Mouse (Mus musculus): Measurements from ENCODE around the gene Sdk1. TPM values are rescaled to one million over a fixed set of nuclear protein-coding genes. Genes with fewer than 3 reads are reported as not detected.

The Sdk1 gene
- total and polyA plus RNA-seq, 2 experiments: 0.18 to 0.27 TPM

- no peaks in the 10 kb centered on the region for H3K4me1 ChIP-seq (ENCODE audit: control insufficient read depth, insufficient read depth, low read length)
- no peaks in the 10 kb centered on the region for H3K27me3 ChIP-seq (ENCODE audit: control insufficient read depth, insufficient read depth, low read length)
- no peaks in the 10 kb centered on the region for H3K79me2 ChIP-seq (ENCODE audit: control insufficient read depth, insufficient read depth, low read length)
- H3K27ac ChIP-seq (replicated peaks; ENCODE audit: insufficient read depth, low read depth, low read length): no peak overlapping the region
- H3K4me3 ChIP-seq (ENCODE audit: insufficient read depth, low read depth, low read length): no peak overlapping the region
- H3K36me3 ChIP-seq (ENCODE audit: control insufficient read depth, insufficient read depth, low read length): no peaks in the 10 kb centered on the region
- 91% methylated on average over 4 of the region's 4 CpGs for WGBS
- H3K9ac ChIP-seq (ENCODE audit: low read depth, low read length): no peak overlapping the region
- no peak for TF ChIP-seq CTCF (IDR thresholded peaks at IDR 0.05; ENCODE audit: low read depth, low read length)
- no peak for TF ChIP-seq POLR2A (IDR thresholded peaks at IDR 0.05; ENCODE audit: extremely low read depth, insufficient read depth, low read length)
- DNase-seq (ENCODE audit: extremely low read depth, low read depth, low spot score): no peak
Observed at GRCm38 (mm10) chr5:142173636-142174035, 932.3 kb downstream of the Sdk1 start.

DNA sequence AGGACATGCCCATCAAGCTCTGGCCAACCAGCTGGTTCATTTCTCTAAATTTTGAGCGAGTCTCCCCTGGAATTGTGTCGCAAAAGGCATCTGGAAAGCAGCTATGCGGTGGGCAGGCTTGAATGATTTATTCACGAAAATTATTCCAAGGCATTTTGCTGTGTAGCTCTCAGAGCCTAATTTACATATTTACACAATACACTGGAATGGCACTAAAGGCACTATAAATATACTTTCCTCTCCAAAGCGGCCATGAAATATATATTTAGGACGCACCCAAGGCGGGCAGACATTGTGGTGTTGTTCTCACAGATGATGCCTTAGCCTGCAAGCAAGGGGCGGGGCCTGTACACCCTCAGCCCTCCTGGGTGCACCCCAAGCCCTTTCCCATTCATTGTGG, 936.9 kb downstream of the Sdk1 start:
- WGBS: 90% methylated on average over 8 of the region's 8 CpGs
- no peaks in the 10 kb centered on the region for H3K27me3 ChIP-seq (ENCODE audit: control insufficient read depth, insufficient read depth, low read length)
- TF ChIP-seq POLR2A (IDR thresholded peaks at IDR 0.05; ENCODE audit: extremely low read depth, insufficient read depth, low read length) (no peak), CTCF (IDR thresholded peaks at IDR 0.05; ENCODE audit: low read depth, low read length) (no peak)
- no peak for DNase-seq (ENCODE audit: extremely low read depth, low read depth, low spot score)
- H3K27ac ChIP-seq (replicated peaks; ENCODE audit: insufficient read depth, low read depth, low read length): no peak overlapping the region
- no peaks in the 10 kb centered on the region for H3K36me3 ChIP-seq (ENCODE audit: control insufficient read depth, insufficient read depth, low read length)
- H3K4me1 ChIP-seq (ENCODE audit: control insufficient read depth, insufficient read depth, low read length): no peaks in the 10 kb centered on the region; the same call in 1 of the 2 replicates
- H3K9ac ChIP-seq (ENCODE audit: low read depth, low read length): no peak overlapping the region
- H3K79me2 ChIP-seq (ENCODE audit: control insufficient read depth, insufficient read depth, low read length): no peaks in the 10 kb centered on the region
- no peak overlapping the region for H3K4me3 ChIP-seq (ENCODE audit: insufficient read depth, low read depth, low read length)

DNA sequence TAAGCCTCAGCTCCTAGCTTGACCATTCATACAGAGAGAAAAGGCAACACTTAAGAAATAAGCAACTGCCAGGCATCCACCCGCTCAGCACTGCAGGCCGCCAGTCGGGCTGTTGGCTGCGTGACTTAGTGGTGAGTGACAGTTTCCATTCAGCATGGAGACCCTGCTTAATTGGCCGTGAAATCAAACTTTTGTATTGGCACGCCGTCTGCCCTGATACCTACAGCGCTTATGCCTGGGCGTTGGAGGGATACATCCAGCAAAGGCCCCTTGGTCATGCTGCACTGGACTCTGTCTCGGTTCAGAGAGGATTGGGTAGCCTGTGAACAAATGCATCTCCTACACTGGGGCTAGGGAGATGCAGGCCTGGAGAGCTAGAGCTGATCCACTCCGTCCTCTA, 938.0 kb downstream of the Sdk1 start:
- no peaks in the 10 kb centered on the region for H3K27me3 ChIP-seq (ENCODE audit: control insufficient read depth, insufficient read depth, low read length)
- DNase-seq (ENCODE audit: extremely low read depth, low read depth, low spot score): no peak
- no peaks in the 10 kb centered on the region; the same call in 1 of the 2 replicates for H3K4me1 ChIP-seq (ENCODE audit: control insufficient read depth, insufficient read depth, low read length)
- H3K4me3 ChIP-seq (ENCODE audit: insufficient read depth, low read depth, low read length): no peak overlapping the region
- 96% methylated on average over 11 of the region's 11 CpGs for WGBS
- H3K79me2 ChIP-seq (ENCODE audit: control insufficient read depth, insufficient read depth, low read length): no peaks in the 10 kb centered on the region
- TF ChIP-seq POLR2A (IDR thresholded peaks at IDR 0.05; ENCODE audit: extremely low read depth, insufficient read depth, low read length) (no peak), CTCF (IDR thresholded peaks at IDR 0.05; ENCODE audit: low read depth, low read length) (no peak)
- H3K9ac ChIP-seq (ENCODE audit: low read depth, low read length): no peak overlapping the region
- no peak overlapping the region for H3K27ac ChIP-seq (replicated peaks; ENCODE audit: insufficient read depth, low read depth, low read length)
- no peaks in the 10 kb centered on the region for H3K36me3 ChIP-seq (ENCODE audit: control insufficient read depth, insufficient read depth, low read length)

DNA sequence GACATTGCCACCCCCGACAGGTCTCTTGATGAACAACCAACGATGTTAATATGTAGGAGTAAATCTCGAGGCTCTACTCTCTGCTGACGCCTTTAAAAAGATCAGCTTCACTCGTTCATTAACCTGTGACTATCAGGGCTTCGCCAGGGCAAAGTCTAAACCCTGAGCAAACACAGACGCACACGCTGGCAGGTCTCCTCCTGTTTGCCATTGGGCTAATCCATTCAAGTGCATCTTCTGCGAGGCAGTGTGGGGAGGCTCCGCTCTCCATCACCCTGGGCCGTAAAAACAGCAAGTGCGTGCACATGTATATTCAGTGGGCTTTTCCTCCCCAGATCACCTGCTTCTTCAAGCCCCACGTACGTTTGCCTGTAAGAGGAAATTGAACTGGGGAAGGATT, 940.6 kb downstream of the Sdk1 start:
- WGBS: 20% methylated on average over 14 of the region's 14 CpGs
- Histone ChIP-seq H3K9ac (ENCODE audit: low read depth, low read length) (no peak overlapping the region), H3K27me3 (ENCODE audit: control insufficient read depth, insufficient read depth, low read length) (no peaks in the 10 kb centered on the region), H3K4me3 (ENCODE audit: insufficient read depth, low read depth, low read length) (no peak overlapping the region), H3K4me1 (ENCODE audit: control insufficient read depth, insufficient read depth, low read length) (no peaks in the 10 kb centered on the region; the same call in 1 of the 2 replicates), H3K27ac (replicated peaks; ENCODE audit: insufficient read depth, low read depth, low read length) (no peak overlapping the region), H3K79me2 (ENCODE audit: control insufficient read depth, insufficient read depth, low read length) (no peaks in the 10 kb centered on the region), H3K36me3 (ENCODE audit: control insufficient read depth, insufficient read depth, low read length) (no peaks in the 10 kb centered on the region)
- peak; percentile 87 for DNase-seq (ENCODE audit: extremely low read depth, low read depth, low spot score)
- TF ChIP-seq CTCF (IDR thresholded peaks at IDR 0.05; ENCODE audit: low read depth, low read length): no peak
- TF ChIP-seq POLR2A (IDR thresholded peaks at IDR 0.05; ENCODE audit: extremely low read depth, insufficient read depth, low read length): no peak

DNA sequence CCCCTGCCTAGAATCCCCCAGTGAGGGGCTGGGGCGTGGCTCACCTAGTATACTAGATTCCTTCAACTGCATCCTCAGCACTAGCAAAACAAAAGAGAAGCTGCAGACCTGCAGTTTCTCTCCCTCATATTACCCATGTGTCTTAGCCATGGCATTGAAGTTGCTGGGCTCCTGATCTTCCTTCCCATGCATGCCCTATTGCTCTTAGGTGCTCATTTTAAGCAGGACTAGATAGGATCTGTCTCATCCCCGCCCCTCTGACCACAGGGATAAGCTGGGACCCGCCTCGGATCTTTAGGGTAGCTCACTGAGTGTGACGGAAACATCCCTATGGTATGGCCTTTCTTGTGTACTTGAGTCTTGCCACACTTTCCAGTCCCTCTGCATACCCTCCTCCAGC, 947.5 kb downstream of the Sdk1 start:
- no peak for DNase-seq (ENCODE audit: extremely low read depth, low read depth, low spot score)
- Histone ChIP-seq H3K4me3 (ENCODE audit: insufficient read depth, low read depth, low read length) (no peak overlapping the region), H3K36me3 (ENCODE audit: control insufficient read depth, insufficient read depth, low read length) (no peaks in the 10 kb centered on the region), H3K27ac (replicated peaks; ENCODE audit: insufficient read depth, low read depth, low read length) (no peak overlapping the region), H3K79me2 (ENCODE audit: control insufficient read depth, insufficient read depth, low read length) (no peaks in the 10 kb centered on the region), H3K9ac (ENCODE audit: low read depth, low read length) (no peak overlapping the region), H3K4me1 (ENCODE audit: control insufficient read depth, insufficient read depth, low read length) (no peaks in the 10 kb centered on the region), H3K27me3 (ENCODE audit: control insufficient read depth, insufficient read depth, low read length) (no peaks in the 10 kb centered on the region)
- TF ChIP-seq CTCF (IDR thresholded peaks at IDR 0.05; ENCODE audit: low read depth, low read length): no peak
- no peak for TF ChIP-seq POLR2A (IDR thresholded peaks at IDR 0.05; ENCODE audit: extremely low read depth, insufficient read depth, low read length)
- WGBS: 83% methylated on average over 5 of the region's 5 CpGs

DNA sequence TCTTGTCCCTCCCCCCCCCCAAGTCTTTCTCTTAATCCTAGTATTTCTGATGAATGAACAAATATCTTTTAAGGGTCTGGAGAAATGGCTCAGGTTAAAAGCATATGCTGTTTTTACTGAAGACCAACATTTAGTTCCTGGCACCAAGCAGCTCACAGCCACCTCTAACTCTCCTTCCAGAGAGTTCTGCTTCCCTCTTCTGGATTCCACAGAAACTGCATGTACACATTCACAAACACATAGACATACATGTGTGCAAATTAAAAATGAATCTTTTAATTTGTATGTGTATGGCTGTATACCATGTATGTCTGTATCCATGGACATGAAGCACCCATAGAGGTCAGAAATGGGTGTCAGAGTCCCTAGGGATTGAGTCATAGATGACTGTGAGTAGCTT, 968.6 kb downstream of the Sdk1 start:
- Histone ChIP-seq H3K27me3 (ENCODE audit: control insufficient read depth, insufficient read depth, low read length) (no peaks in the 10 kb centered on the region), H3K36me3 (ENCODE audit: control insufficient read depth, insufficient read depth, low read length) (no peaks in the 10 kb centered on the region), H3K4me1 (ENCODE audit: control insufficient read depth, insufficient read depth, low read length) (no peaks in the 10 kb centered on the region), H3K9ac (ENCODE audit: low read depth, low read length) (no peak overlapping the region), H3K4me3 (ENCODE audit: insufficient read depth, low read depth, low read length) (no peak overlapping the region), H3K79me2 (ENCODE audit: control insufficient read depth, insufficient read depth, low read length) (no peaks in the 10 kb centered on the region), H3K27ac (replicated peaks; ENCODE audit: insufficient read depth, low read depth, low read length) (no peak overlapping the region)
- TF ChIP-seq POLR2A (IDR thresholded peaks at IDR 0.05; ENCODE audit: extremely low read depth, insufficient read depth, low read length) (no peak), CTCF (IDR thresholded peaks at IDR 0.05; ENCODE audit: low read depth, low read length) (peak; percentile 26; the same call in 1 of the 2 replicates)
- peak; percentile 18 for DNase-seq (ENCODE audit: extremely low read depth, low read depth, low spot score)
